Mouse (Mus musculus) liver, adult 2 months (tissue): ENCODE results near the gene Tmem52. TPM values are rescaled to one million over a fixed set of nuclear protein-coding genes. Genes with fewer than 3 reads are reported as not detected.
"Not testable (repeated sequence)": the region's sequence is repeated elsewhere in the genome, so short reads cannot be mapped to it uniquely, and the experiment has no call there.

Experiments used
- DNase-seq: peaks from one replicate; pipeline ENCODE4 v3.0.0-alpha.2; 2011; ENCODE audit warnings: low read depth, low spot score; ENCODE audit errors: extremely low read depth
- H3K27ac ChIP-seq: fragments of 200-500 bp; replicated peaks from 2 replicates; pipeline ENCODE4 v1.5.1; 2012; ENCODE audit warnings: low read depth, mild to moderate bottlenecking, control low read depth, inconsistent platforms, low read length; ENCODE audit not compliant: insufficient read depth
- H3K27me3 ChIP-seq: fragments of 200-500 bp; 2 replicates; pipeline ENCODE4 v1.6.1; 2012; ENCODE audit warnings: mild to moderate bottlenecking, moderate library complexity, low read length, inconsistent platforms; ENCODE audit not compliant: control insufficient read depth, insufficient read depth
- H3K36me3 ChIP-seq: fragments of 200-500 bp; 2 replicates; pipeline ENCODE4 v1.6.1; 2012; ENCODE audit warnings: low read length, inconsistent platforms; ENCODE audit not compliant: control insufficient read depth, insufficient read depth
- H3K4me1 ChIP-seq: fragments of 200-500 bp; 2 replicates; pipeline ENCODE4 v1.6.1; 2011; ENCODE audit warnings: low read length; ENCODE audit not compliant: control insufficient read depth, insufficient read depth
- H3K4me3 ChIP-seq: fragments of 200-500 bp; 2 replicates; pipeline ENCODE4 v1.5.1; 2011; ENCODE audit warnings: low read depth, mild to moderate bottlenecking, control low read depth, low read length, moderate library complexity; ENCODE audit not compliant: insufficient read depth
- H3K79me2 ChIP-seq: fragments of 200-500 bp; 2 replicates; pipeline ENCODE4 v1.6.1; 2012; ENCODE audit warnings: inconsistent platforms, mild to moderate bottlenecking, low read length, moderate library complexity; ENCODE audit not compliant: control insufficient read depth, insufficient read depth
- H3K9ac ChIP-seq: fragments of 200-500 bp; 2 replicates; pipeline ENCODE4 v1.6.1; 2012; ENCODE audit warnings: low read depth, mild to moderate bottlenecking, control low read depth, inconsistent platforms, low read length
- CTCF ChIP-seq: fragments of 200-500 bp; IDR thresholded peaks from 2 replicates; pipeline ENCODE4 v1.5.1; 2011; ENCODE audit warnings: low read depth, low read length, control low read depth
- POLR2A ChIP-seq: fragments of 200-500 bp; IDR thresholded peaks from 2 replicates; pipeline ENCODE4 v1.6.1; 2011; ENCODE audit warnings: low read length, control low read depth; ENCODE audit not compliant: insufficient read depth; ENCODE audit errors: extremely low read depth
- WGBS: fragments of 180-500 bp; shearing (Covaris S2); methylation state at CpG from one replicate; pipeline ENCODE4 v1.1.7; 2018; 5-methylcytosine and 5-hydroxymethylcytosine counted together
- polyA plus RNA-seq: library from polyadenylated mRNA; depleted of rRNA; stranded (reverse); fragments of >200 nt; gene quantifications from 2 replicates; pipeline ENCODE4 v1.2.3, GENCODE M21; 2012
- total RNA-seq: library from RNA; depleted of rRNA; stranded (reverse); fragments of >200 nt; gene quantifications from 2 replicates; pipeline ENCODE4 v1.2.3, GENCODE M21; 2014

The Tmem52 gene
- total and polyA plus RNA-seq, 2 experiments: not detected

DNA sequence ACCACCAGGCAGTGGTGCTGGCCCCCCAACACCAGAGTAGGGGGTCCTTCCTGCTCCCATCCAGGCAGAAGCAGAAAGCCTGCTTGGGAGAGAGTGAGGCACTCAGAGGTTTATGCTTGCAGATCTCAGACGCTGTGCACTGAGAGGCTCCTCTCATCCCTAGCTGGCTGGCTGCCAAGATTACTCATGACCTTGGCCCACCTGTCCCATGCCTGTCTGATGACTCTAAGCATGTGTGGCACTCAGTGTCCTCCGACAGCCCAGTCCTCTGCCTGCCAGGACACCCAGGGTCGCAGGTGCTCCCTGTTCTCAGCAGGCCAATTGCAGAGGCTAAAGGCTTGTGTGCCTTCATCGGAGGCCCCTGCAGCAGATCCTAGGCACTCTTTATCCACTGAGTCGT, 4.4 kb downstream of the Tmem52 start:
- no peak overlapping the region for H3K9ac ChIP-seq
- H3K36me3 ChIP-seq: no peaks in the 10 kb centered on the region
- 30% methylated on average over 5 of the region's 5 CpGs for WGBS
- no peak for DNase-seq
- peaks cover 3% of the 10 kb centered on the region; the same call in 1 of the 2 replicates for H3K27me3 ChIP-seq
- no peak overlapping the region for H3K27ac ChIP-seq
- H3K4me3 ChIP-seq: no peak overlapping the region
- H3K79me2 ChIP-seq: no peaks in the 10 kb centered on the region
- no peak for TF ChIP-seq CTCF
- 0 out of 2 replicates have a peak, but pooled peaks cover 3% of the 10 kb centered on the region for H3K4me1 ChIP-seq

DNA sequence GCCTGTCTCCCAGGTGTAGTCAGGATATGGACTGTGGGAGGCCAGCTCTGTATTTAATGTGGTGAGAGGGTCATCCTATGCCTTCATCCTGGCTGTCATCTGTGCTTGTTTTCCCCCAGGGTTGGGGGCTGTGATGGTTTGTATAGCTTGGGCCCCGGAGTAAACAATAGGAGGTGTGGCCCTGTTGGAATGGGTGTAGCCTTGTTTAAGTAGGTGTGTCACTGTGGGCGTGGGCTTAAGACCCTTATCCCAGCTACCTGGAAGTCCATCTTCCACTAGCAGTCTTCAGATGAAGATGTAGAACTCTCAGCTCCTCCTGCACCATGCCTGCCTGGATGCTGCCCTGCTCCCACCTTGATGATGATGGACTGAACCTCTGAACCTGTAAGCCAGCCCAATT, 4.9 kb downstream of the Tmem52 start:
- not testable (repeated sequence) for H3K4me3 ChIP-seq, DNase-seq, H3K27ac ChIP-seq, H3K79me2 ChIP-seq, H3K9ac ChIP-seq, H3K27me3 ChIP-seq, H3K4me1 ChIP-seq, H3K36me3 ChIP-seq
- 71% methylated on average over 2 of the region's 2 CpGs for WGBS

DNA sequence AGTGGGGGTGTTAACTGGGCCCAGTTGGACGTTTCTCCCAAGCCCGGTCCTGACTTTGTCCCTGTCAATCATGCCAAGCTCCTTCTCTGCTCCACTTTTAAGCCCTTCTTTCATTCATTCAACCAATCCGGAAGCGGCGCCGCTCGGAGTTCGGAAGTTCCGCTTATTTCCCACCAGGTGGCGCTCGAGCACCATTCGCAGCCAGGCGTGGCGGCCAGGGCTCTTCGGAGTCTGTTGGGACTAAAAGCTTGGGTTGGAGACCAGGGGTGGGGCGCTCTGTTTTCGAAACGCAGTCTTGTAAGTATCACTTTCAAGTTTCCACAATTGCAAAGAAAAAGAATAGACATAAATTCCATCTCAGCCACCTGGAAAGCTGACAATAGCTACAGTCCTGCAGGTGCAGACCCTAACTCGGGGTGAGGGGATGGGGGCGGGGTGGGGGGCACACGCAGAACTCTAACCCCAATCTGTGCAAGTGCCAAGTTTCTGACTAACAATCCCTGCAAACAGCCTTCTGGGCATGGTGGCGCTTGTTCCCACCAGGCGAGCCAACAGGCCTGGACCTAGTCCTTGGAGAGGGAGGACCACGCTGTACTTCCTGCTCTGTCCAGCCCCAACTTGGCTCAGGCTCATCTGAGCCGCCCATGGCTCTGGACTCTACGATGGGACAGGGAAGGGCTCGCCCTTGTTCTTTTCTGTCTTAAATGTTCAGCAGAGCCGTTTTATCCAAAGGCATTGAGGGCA, 12.6 kb downstream of the Tmem52 start:
- no peak overlapping the region for H3K9ac ChIP-seq
- DNase-seq: peak; percentile 35
- no peaks in the 10 kb centered on the region for H3K4me1 ChIP-seq
- no peaks in the 10 kb centered on the region for H3K79me2 ChIP-seq
- no peaks in the 10 kb centered on the region for H3K36me3 ChIP-seq
- no peaks in the 10 kb centered on the region for H3K27me3 ChIP-seq
- H3K4me3 ChIP-seq: no peak overlapping the region
- no peak overlapping the region; the same call in 1 of the 2 replicates for H3K27ac ChIP-seq
- no peak for TF ChIP-seq POLR2A
- peak; percentile 92 for TF ChIP-seq CTCF
- WGBS: 18% methylated on average over 28 of the region's 28 CpGs

DNA sequence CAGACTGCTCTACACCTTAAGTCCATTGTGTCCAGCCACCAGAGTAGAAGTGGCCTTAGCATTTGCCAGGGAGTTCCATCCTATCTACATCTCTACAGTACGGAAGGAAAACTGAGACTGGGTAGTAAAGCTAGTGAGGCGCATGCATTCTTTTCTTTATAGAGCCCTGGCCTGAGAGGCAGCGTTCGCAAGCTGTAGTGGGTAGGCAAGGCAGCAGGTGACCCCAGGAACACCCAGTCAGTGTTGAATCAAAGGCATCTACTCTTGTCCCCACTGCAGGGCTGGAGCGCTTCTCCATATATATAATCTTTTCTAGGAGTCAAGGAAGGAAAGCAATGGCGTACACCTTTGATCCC, 13.2 kb downstream of the Tmem52 start:
- WGBS: 88% methylated on average over 6 of the region's 6 CpGs
- no peaks in the 10 kb centered on the region for H3K27me3 ChIP-seq
- H3K36me3 ChIP-seq: no peaks in the 10 kb centered on the region
- H3K4me1 ChIP-seq: no peaks in the 10 kb centered on the region
- H3K27ac ChIP-seq: no peak overlapping the region; the same call in 1 of the 2 replicates
- no peak overlapping the region for H3K9ac ChIP-seq
- no peak overlapping the region for H3K4me3 ChIP-seq
- no peak for DNase-seq
- H3K79me2 ChIP-seq: no peaks in the 10 kb centered on the region
- TF ChIP-seq POLR2A (no peak), CTCF (no peak)

DNA sequence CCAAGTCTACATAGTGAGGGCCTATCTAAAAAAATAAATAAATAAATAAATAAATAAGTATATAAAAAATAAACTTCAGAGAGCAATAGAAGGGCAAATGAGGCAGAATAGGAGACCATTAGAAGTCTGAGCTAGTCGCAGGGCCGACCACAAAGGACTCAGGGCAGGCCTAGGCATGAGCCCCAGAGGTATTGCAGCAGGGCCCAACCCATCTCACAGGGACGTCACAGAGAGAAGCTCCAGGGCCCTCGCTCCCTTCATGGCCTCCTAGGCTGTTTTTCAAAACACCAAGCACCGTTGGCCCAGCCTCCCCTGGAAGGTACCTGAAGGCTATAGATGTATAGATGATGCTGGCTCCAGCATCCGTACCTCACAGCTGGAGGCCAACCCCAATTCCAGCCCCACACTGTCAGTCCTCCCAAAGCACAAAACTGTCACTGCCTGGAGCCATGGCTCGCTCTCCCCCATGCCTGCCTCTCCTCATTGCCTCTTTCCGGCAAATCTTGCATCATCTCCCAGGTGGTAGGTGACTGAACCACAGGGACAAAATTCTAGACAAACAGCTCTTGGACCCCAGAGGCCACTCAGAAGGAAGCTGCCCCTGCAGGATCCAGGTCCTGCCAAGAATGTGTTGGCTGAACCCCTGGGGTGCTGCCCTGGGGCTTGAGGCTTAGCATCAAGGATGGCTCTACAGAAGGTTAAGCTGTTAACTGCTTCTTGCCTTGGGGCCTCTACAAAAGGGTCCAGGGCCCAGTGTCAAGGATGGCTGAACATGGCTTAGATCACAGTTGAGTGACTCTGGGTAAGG, 14.0 kb downstream of the Tmem52 start:
- H3K27me3 ChIP-seq: no peaks in the 10 kb centered on the region
- peaks cover 5% of the 10 kb centered on the region; the same call in 1 of the 2 replicates for H3K4me1 ChIP-seq
- H3K9ac ChIP-seq: no peak overlapping the region
- no peaks in the 10 kb centered on the region for H3K79me2 ChIP-seq
- WGBS: 94% methylated on average over 8 of the region's 8 CpGs
- no peak for DNase-seq
- TF ChIP-seq CTCF: no peak
- no peak for TF ChIP-seq POLR2A
- no peak overlapping the region for H3K27ac ChIP-seq
- no peak overlapping the region for H3K4me3 ChIP-seq
- no peaks in the 10 kb centered on the region for H3K36me3 ChIP-seq

DNA sequence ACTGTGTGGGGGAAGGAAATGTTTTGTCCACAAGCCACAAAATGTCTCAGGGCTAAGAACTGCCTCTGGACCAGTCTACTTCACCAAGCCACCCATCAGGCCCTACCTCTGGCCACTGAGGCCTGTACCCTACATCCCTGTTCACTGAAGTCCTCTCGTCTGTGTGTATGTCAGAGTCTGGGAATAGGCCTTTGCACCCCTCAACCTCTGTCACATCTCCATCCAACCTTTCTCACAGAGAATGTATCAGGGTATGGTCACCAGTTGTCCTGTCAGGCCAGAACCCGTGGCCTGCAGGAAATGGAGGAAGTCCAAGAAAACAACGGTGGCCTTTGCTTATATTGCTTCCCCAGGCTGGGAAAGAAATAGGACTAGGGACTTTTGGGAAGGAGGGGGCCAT, 16.6 kb downstream of the Tmem52 start:
- TF ChIP-seq POLR2A (no peak), CTCF (no peak)
- Histone ChIP-seq H3K4me1 (peaks cover 8% of the 10 kb centered on the region), H3K79me2 (no peaks in the 10 kb centered on the region), H3K27ac (no peak overlapping the region), H3K9ac (no peak overlapping the region), H3K4me3 (no peak overlapping the region), H3K27me3 (no peaks in the 10 kb centered on the region), H3K36me3 (no peaks in the 10 kb centered on the region)
- WGBS: 76% methylated on average over 3 of the region's 3 CpGs
- DNase-seq: no peak
